Mouse (Mus musculus) left cerebral cortex, adult 9 months (tissue): ENCODE measurements around the gene Hspa1b.
"Not testable (repeated sequence)": the region's sequence is repeated elsewhere in the genome, so short reads cannot be mapped to it uniquely, and the experiment has no call there.

Source experiments
- DNase-seq, 2 experiments: peaks; one replicate each; pipeline ENCODE4 v3.0.0; 2022; ENCODE audit warnings: low spot score in 2 of 2

Hspa1b gene

GRCm38 (mm10) chr17:34982328-34982727 lies 23.3 kb upstream of the Hspa1b start:
- no peak for DNase-seq

DNA sequence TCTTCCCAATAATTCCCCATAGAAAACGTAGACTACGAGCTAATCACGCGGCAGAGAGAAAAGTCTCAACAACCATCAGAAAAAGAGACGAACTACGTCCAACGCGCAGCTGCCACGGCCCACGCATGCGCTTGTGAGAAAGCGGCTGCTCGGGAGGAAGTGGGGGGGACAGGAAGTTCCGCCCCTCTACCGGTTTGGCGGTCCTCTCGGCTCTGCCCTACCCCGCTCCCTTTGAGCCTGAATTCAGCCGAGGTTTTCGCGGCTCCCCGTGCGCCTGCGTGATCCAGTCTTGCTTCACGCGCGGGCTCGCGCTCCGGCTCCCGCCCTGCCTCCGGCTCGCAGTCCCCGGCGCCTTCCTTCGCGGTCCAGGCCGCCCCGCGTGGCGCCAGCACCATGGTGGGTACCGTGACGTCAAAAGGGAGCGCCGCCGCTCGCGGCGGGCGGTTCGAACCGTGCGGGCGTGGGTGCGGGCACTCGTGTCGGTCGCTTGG lies 22.7 kb upstream of the Hspa1b start, which contains the start of gene Lsm2:
Gene Lsm2 (plus strand): TSS at position 173 of the 491 bp plus-strand sequence.
- DNase-seq = peak; percentile 79 to 91

GRCm38 (mm10) chr17:34980655-34981054 lies 21.6 kb upstream of the Hspa1b start:
- DNase-seq = peak in 1 of 2 experiments; percentile 42

GRCm38 (mm10) chr17:34979631-34980030 lies 20.6 kb upstream of the Hspa1b start:
- DNase-seq = no peak

GRCm38 (mm10) chr17:34978239-34978638 lies 19.2 kb upstream of the Hspa1b start:
- DNase-seq = no peak

GRCm38 (mm10) chr17:34977000-34977399 lies 18.0 kb upstream of the Hspa1b start:
- no peak for DNase-seq

GRCm38 (mm10) chr17:34975581-34976492 lies 16.8 kb upstream of the Hspa1b start:
- no peak for DNase-seq

DNA sequence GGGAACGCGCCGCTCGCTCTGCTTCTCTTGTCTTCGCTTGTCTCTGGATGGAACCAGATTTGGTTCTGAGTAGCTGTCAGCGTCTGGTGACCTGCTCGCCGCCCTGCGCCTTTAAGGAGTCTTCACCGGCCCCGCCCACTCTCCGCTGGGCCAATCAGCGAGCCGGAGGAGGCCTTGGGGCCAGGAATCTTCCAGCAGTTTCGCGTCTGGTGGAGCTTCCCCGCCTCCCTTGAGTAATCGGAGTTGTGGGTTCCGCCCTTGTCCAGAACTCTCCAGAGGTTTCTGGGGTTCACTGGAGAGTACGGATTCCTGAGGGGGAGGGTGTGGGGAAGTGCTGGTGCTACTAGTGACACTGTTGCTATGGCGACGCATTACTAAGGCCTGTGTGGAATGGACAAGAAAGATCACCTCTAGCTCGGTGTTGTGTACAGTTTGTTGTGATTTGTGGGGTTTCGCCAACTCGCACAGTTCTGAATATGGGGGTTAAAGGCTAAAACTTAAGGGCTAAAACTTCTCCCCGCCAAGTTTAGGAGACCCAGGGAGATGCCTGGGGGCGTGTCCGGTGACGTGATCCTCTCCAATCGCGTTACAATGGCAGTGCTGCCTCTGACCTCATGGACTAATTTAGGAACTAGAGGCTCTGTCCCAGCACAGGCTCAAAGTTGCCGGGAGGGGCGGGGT lies 13.2 kb upstream of the Hspa1b start, which contains the start of the genes Hspa1a and Hspa1l:
Gene Hspa1a (minus strand): TSS at position 88 of the 681 bp plus-strand sequence.
Gene Hspa1l (plus strand): TSS at position 635 of the 681 bp plus-strand sequence.
- DNase-seq = peak; percentile 74 to 86

GRCm38 (mm10) chr17:34971694-34972068 lies 12.6 kb upstream of the Hspa1b start:
- not testable (repeated sequence) for DNase-seq

DNA sequence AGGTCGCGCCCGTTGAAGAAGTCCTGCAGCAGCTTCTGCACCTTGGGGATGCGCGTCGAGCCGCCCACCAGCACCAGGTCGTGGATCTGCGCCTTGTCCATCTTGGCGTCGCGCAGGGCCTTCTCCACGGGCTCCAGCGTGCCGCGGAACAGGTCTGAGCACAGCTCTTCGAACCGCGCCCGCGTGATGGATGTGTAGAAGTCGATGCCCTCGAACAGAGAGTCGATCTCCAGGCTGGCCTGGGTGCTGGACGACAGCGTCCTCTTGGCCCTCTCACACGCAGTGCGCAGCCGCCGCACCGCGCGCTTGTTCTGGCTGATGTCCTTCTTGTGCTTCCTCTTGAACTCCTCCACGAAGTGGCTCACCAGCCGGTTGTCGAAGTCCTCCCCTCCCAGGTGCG lies 11.8 kb upstream of the Hspa1b start:
- DNase-seq = not testable (repeated sequence)

DNA sequence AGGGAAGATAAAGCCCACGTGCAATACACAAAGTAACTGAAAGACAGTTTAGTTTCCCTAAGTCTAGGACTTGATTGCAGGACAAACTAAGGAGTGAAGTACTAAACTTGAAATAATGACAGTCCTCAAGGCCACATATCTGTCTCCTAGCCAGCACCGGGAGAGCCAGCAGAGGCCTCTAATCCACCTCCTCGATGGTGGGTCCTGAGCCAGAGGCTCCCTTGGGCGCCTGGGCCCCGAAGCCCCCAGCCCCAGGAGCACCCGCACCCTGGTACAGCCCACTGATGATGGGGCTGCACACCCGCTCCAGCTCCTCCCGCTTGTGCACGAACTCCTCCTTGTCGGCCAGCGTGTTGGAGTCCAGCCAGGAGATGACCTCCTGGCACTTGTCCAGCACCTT lies 10.8 kb upstream of the Hspa1b start, which contains the start of gene Gm20481:
Gene Gm20481 (plus strand): TSS at position 91 of the 400 bp plus-strand sequence.
- not testable (repeated sequence) for DNase-seq

GRCm38 (mm10) chr17:34965627-34966026 lies 6.6 kb upstream of the Hspa1b start:
- no peak for DNase-seq

GRCm38 (mm10) chr17:34964640-34965049 lies 5.6 kb upstream of the Hspa1b start:
- no peak for DNase-seq

GRCm38 (mm10) chr17:34962841-34963240 lies 3.8 kb upstream of the Hspa1b start:
- no peak for DNase-seq

- no peak for DNase-seq
Measured at GRCm38 (mm10) chr17:34962125-34962524, 3.1 kb upstream of the Hspa1b start.

- peak in 1 of 2 experiments; percentile 26 for DNase-seq
Measured at GRCm38 (mm10) chr17:34960702-34961493, 1.9 kb upstream of the Hspa1b start.

GRCm38 (mm10) chr17:34959881-34960515 lies 960 bp upstream of the Hspa1b start:
- no peak for DNase-seq

- DNase-seq = not testable (repeated sequence)
Measured at GRCm38 (mm10) chr17:34958734-34959129, 306 bp downstream of the Hspa1b start.

DNA sequence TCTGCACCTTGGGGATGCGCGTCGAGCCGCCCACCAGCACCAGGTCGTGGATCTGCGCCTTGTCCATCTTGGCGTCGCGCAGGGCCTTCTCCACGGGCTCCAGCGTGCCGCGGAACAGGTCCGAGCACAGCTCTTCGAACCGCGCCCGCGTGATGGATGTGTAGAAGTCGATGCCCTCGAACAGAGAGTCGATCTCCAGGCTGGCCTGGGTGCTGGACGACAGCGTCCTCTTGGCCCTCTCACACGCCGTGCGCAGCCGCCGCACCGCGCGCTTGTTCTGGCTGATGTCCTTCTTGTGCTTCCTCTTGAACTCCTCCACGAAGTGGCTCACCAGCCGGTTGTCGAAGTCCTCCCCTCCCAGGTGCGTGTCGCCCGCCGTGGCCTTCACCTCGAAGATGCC lies 1.1 kb downstream of the Hspa1b start:
- not testable (repeated sequence) for DNase-seq

DNA sequence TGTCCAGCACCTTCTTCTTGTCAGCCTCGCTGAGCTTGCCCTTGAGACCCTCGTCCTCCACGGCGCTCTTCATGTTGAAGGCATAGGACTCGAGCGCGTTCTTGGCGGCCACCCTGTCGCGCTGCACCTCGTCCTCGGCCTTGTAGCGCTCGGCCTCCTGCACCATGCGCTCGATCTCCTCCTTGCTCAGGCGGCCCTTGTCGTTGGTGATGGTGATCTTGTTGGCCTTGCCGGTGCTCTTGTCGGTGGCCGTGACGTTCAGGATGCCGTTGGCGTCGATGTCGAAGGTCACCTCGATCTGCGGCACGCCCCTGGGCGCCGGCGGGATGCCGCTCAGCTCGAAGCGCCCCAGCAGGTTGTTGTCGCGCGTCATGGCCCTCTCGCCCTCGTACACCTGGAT lies 1.7 kb downstream of the Hspa1b start:
- DNase-seq = not testable (repeated sequence)

DNA sequence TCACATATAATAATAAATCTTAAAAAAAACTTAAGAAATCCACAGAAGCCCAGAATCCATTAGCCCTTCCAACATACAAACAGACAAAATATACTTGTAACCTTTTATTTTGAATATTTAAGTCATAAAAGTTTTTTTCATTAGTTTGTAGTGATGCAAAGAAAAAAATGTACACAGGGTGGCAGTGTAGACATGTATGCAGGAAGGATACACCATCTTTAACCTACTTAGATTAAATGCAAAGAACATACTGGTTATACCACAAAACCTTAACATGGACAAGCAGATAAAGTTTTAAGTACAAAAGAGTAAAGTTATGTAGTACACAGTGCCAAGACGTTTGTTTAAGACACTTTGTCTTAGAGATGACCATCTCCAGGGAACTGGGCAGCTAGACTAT lies 2.7 kb downstream of the Hspa1b start:
- DNase-seq = no peak
